Mouse (Mus musculus) embryonic facial prominence, embryonic 13.5 days (tissue): ENCODE results near the gene Taar5. TPM values are rescaled to one million over a fixed set of nuclear protein-coding genes. Genes with fewer than 3 reads are reported as not detected.

ENCODE experiments used
- polyA plus RNA-seq: library from polyadenylated mRNA; unstranded; fragments of >200 nt; fragmentation: Nextera tagmentation; extraction: Ambion mirVana; gene quantifications from 2 replicates; pipeline ENCODE4 v1.2.1, GENCODE M21; 2015

Taar5 gene
- polyA plus RNA-seq, 1 experiment from 2014 or later, result not detected

Other genes starting within 250 kb of the Taar5 start
- 245 and 261 TPM in 2 replicates for gene Rps12, start 183.4 kb upstream of the Taar5 start, polyA plus RNA-seq
- 32.3 and 35.6 TPM in 2 replicates for gene Slc18b1, start 173.7 kb upstream of the Taar5 start, polyA plus RNA-seq
- gene Vnn3, start 119.2 kb upstream of the Taar5 start, polyA plus RNA-seq, result not detected in 2 replicates
- gene Vnn1, start 76.0 kb upstream of the Taar5 start, polyA plus RNA-seq, result 0.41 and 0.63 TPM in 2 replicates
- gene Taar1, start 50.4 kb upstream of the Taar5 start, polyA plus RNA-seq, result not detected in 2 replicates
- 0.27 TPM in 1 of 2 replicates, not detected in the other for gene Taar2, start 32.1 kb upstream of the Taar5 start, polyA plus RNA-seq
- gene Taar3, start 21.1 kb upstream of the Taar5 start, polyA plus RNA-seq, result not detected in 2 replicates
- gene Taar4, start 10.2 kb upstream of the Taar5 start, polyA plus RNA-seq, result not detected in 2 replicates
- not detected in 2 replicates for gene Taar6, start 14.9 kb downstream of the Taar5 start, polyA plus RNA-seq
- not detected in 2 replicates for gene Taar7a, start 22.8 kb downstream of the Taar5 start, polyA plus RNA-seq
- gene Taar7b, start 29.2 kb downstream of the Taar5 start, polyA plus RNA-seq, result not detected in 2 replicates
- gene Taar7d, start 56.5 kb downstream of the Taar5 start, polyA plus RNA-seq, result not detected in 2 replicates
- gene Taar7e, start 66.9 kb downstream of the Taar5 start, polyA plus RNA-seq, result not detected in 2 replicates
- not detected in 2 replicates for gene Taar7f, start 78.8 kb downstream of the Taar5 start, polyA plus RNA-seq
- gene Taar8a, start 105.8 kb downstream of the Taar5 start, polyA plus RNA-seq, result not detected in 2 replicates
- gene Taar8b, start 121.6 kb downstream of the Taar5 start, polyA plus RNA-seq, result not detected in 2 replicates
- not detected in 2 replicates for gene Taar8c, start 131.2 kb downstream of the Taar5 start, polyA plus RNA-seq
- gene Taar9, start 138.8 kb downstream of the Taar5 start, polyA plus RNA-seq, result not detected in 2 replicates
- gene Stx7, start 178.6 kb downstream of the Taar5 start, polyA plus RNA-seq, result 62.6 and 79.7 TPM in 2 replicates